Mouse (Mus musculus) left cerebral cortex, adult 2 months (tissue): ENCODE data around the gene Mars2. TPM values are rescaled to one million over a fixed set of nuclear protein-coding genes. Genes with fewer than 3 reads are reported as not detected.

Experiments used
- DNase-seq, 2 experiments: peaks; one replicate each; pipeline ENCODE4 v3.0.0; 2021 to 2022; ENCODE audit warnings: low spot score in 2 of 2, mixed read lengths in 1 of 2; ENCODE audit errors: extremely low spot score in 1 of 2
- H3K27ac ChIP-seq: fragments of 200-600 bp; 2 replicates; pipeline ENCODE4 v1.8.1; 2022
- H3K4me3 ChIP-seq: fragments of 200-600 bp; 2 replicates; pipeline ENCODE4 v1.8.1; 2022
- CTCF ChIP-seq: fragments of 200-600 bp; IDR thresholded peaks from 2 replicates; pipeline ENCODE4 v1.8.1; 2022; ENCODE audit warnings: antibody characterized with exemption, mild to moderate bottlenecking, moderate library complexity
- intact Hi-C: fragments of 180-260 bp; cut with DNase I; formaldehyde crosslinking; loops from one replicate; pipeline ENCODE4 v1.15.1; 2025
- total RNA-seq, 2 experiments: library from RNA; stranded (reverse); gene quantifications; 2 replicates each; pipeline ENCODE4 v1.2.3; 2021

Gene Mars2
- total RNA-seq, 2 experiments from 2014 or later = 10.2 to 10.7 TPM

GRCm38 (mm10) chr1:55265447-55265846 is 28.5 kb downstream of the Mars2 start:
- no peak for DNase-seq
- H3K27ac ChIP-seq = no peak overlapping the region
- H3K4me3 ChIP-seq = no peak overlapping the region
- intact Hi-C loops = no loop called here
- TF ChIP-seq CTCF = peak; percentile 36

- intact Hi-C loops = no loop called here
- Histone ChIP-seq H3K4me3 (no peak overlapping the region), H3K27ac (no peak overlapping the region)
- no peak for DNase-seq
- no peak for TF ChIP-seq CTCF
Measured at GRCm38 (mm10) chr1:55279081-55279480, 42.1 kb downstream of the Mars2 start.

Other genes with a start within 250 kb of the Mars2 start
- 100 to 1,000 TPM; 159 to 164 TPM for gene Sf3b1, start 209.7 kb upstream of the Mars2 start, total RNA-seq
- 10 to 100 TPM; 32.9 to 33.8 TPM for gene Coq10b, start 184.4 kb upstream of the Mars2 start, total RNA-seq
- gene Hspe1, start 149.0 kb upstream of the Mars2 start, total RNA-seq = 10 to 100 TPM; 81.1 to 84.2 TPM
- gene Hspd1, start 148.9 kb upstream of the Mars2 start, total RNA-seq = 100 to 1,000 TPM; 151 to 170 TPM
- gene Mob4, start 105.9 kb upstream of the Mars2 start, total RNA-seq = 10 to 100 TPM; 50.2 to 50.3 TPM
- 10 to 100 TPM; 20.2 to 23.6 TPM for gene Rftn2, start 10.4 kb upstream of the Mars2 start, total RNA-seq
- not detected for gene Boll, start 126.3 kb downstream of the Mars2 start, total RNA-seq
- 10 to 100 TPM; 21.9 to 26.5 TPM for gene Plcl1, start 168.7 kb downstream of the Mars2 start, total RNA-seq